Mouse (Mus musculus): ENCODE measurements around the gene Lgals9.
"Not testable (repeated sequence)": the region's sequence is repeated elsewhere in the genome, so short reads cannot be mapped to it uniquely, and the experiment has no call there.

The Lgals9 gene

GRCm38 (mm10) chr11:79008007-79008775 is 23.4 kb upstream of the Lgals9 start:
- no peak for DNase-seq (ENCODE audit: extremely low read depth, low read depth, low spot score)

- DNase-seq (ENCODE audit: extremely low read depth, low read depth, low spot score) = not testable (repeated sequence)
Measured at GRCm38 (mm10) chr11:79007356-79007755, 22.6 kb upstream of the Lgals9 start.

GRCm38 (mm10) chr11:79006417-79006816 is 21.7 kb upstream of the Lgals9 start:
- DNase-seq (ENCODE audit: extremely low read depth, low read depth, low spot score) = no peak

GRCm38 (mm10) chr11:79005578-79006394 is 21.0 kb upstream of the Lgals9 start:
- DNase-seq (ENCODE audit: extremely low read depth, low read depth, low spot score) = no peak

DNA sequence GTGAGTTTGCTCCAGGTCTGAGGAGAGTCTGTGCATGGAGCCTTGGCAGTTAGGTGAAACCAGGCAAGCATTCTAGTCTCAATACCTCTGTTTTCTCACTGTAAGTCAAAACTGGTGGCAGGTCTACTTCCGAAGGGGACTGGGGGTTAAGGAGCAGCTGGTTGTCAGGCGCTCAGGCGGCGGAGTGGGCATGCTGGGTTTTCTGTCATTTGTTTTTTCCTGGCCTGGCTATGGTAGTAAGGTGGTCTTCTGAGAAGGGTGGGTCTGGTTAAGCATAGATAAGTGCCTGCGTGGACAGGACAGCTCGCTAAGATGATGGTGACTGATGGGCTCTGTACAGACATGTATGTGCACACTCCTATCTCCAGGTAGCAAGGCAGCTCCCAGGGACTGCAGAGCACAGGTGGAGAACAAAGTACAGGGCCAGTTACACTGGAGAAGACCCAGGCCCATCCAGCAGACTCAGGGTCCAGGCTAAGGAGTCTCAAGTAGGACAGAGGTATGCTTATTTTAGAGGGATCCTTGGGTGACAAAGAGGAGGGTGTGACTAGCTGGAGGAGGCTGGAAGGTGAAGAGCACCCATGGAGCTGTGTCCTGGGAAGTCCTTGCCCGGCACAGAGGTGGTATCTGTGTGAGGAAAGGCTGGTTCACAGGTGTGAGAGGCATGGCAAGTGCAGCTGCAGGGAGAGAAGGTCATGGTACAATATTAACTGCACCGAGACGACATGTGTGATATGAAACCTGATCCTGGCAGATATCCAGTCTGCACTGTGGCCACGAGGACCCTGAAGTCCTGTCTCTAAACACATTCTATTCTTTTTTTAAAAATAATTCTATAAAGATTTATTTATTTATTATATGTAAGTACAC is 19.3 kb upstream of the Lgals9 start:
- DNase-seq (ENCODE audit: extremely low read depth, low read depth, low spot score) = no peak

GRCm38 (mm10) chr11:79003053-79003768 is 18.5 kb upstream of the Lgals9 start:
- no peak for DNase-seq (ENCODE audit: extremely low read depth, low read depth, low spot score)

DNA sequence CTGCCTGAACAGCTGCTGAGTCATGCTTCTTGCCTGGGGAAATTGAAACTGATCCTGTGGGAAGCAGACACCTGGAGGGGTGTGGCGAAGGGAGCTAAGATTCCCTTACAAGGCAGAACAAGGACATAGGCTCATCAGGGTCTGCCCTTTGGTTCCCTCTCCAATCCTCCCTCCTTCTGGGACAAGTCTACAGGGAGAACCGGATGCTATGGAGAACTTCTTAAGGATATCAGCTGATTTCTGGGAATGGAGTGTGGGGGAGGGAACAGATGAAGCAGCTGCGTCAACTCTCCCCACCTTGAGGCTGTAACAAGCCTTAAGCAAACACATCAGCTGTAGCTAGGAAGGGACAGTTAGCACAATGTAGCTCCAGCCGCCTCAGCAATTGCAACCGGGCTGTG is 17.8 kb upstream of the Lgals9 start:
- peak; percentile 31 for DNase-seq (ENCODE audit: extremely low read depth, low read depth, low spot score)

DNA sequence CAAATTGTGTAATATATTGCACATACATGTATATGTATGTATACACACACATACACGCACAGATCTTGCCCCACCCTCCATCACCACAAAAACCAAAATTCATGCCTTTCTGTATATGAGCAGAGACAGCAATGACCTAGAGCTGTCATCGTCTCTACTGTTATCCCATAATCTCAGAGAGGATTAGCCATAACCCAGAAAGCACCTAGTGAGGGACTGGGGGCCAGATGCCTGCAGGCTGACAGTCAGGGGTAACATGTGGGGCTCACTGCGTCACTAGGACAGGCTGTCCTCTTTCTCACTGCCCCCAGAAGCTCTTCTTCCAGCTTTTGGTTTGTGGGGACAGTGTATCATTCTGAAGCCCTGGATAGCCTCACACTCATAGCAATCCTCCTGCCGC is 17.1 kb upstream of the Lgals9 start:
- no peak for DNase-seq (ENCODE audit: extremely low read depth, low read depth, low spot score)

GRCm38 (mm10) chr11:78999118-78999517 is 14.4 kb upstream of the Lgals9 start:
- no peak for DNase-seq (ENCODE audit: extremely low read depth, low read depth, low spot score)

- DNase-seq (ENCODE audit: extremely low read depth, low read depth, low spot score) = not testable (repeated sequence)
Measured at GRCm38 (mm10) chr11:78990875-78991543, 6.3 kb upstream of the Lgals9 start.

GRCm38 (mm10) chr11:78990096-78990495 is 5.3 kb upstream of the Lgals9 start:
- no peak for DNase-seq (ENCODE audit: extremely low read depth, low read depth, low spot score)

DNA sequence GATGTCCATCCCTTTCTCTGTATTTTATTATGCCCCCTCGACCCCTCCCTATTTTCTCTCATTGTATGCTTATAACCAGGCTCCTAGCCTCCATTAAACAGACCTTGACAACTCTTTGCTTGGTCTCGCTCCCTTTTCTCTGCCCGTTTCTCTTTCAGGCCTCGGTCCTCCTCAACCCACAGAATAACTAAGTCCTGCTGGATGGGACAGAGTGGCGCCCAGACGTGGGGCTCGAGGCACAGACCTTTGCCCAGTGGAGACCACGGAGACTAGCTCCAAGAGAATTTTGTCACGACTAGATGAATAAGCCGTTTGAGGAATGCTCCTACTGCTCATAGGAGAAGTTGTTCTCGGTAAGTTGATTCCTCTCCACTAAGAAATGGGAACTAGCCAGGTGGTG is 4.5 kb upstream of the Lgals9 start:
- DNase-seq (ENCODE audit: extremely low read depth, low read depth, low spot score) = not testable (repeated sequence)

GRCm38 (mm10) chr11:78986311-78987002 is 1.7 kb upstream of the Lgals9 start:
- DNase-seq (ENCODE audit: extremely low read depth, low read depth, low spot score) = no peak

GRCm38 (mm10) chr11:78985505-78985904 is 759 bp upstream of the Lgals9 start:
- no peak for DNase-seq (ENCODE audit: extremely low read depth, low read depth, low spot score)

- no peak for DNase-seq (ENCODE audit: extremely low read depth, low read depth, low spot score)
Measured at GRCm38 (mm10) chr11:78983539-78983938, 1.2 kb downstream of the Lgals9 start.

- DNase-seq (ENCODE audit: extremely low read depth, low read depth, low spot score) = no peak
Measured at GRCm38 (mm10) chr11:78982513-78983291, 2.0 kb downstream of the Lgals9 start.

DNA sequence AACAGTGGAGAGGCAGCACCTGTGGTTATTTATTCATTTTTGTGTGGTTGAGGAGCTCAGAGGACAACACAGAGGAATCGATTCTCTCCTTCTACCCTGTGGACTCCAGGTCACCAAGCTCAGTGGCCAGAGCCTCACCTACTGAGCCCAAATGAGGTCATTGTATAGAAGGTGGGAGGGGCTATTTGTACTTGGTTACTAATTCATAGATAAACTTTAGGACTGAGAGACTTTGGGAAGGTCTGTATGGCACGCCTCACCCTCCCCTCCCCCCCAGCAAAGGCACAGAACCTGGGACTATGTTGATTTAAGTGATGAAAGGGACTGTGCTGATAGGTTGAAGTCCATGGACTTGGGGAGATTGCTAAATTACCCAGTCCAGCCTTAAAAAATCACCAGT is 2.7 kb downstream of the Lgals9 start:
- DNase-seq (ENCODE audit: extremely low read depth, low read depth, low spot score) = no peak

DNA sequence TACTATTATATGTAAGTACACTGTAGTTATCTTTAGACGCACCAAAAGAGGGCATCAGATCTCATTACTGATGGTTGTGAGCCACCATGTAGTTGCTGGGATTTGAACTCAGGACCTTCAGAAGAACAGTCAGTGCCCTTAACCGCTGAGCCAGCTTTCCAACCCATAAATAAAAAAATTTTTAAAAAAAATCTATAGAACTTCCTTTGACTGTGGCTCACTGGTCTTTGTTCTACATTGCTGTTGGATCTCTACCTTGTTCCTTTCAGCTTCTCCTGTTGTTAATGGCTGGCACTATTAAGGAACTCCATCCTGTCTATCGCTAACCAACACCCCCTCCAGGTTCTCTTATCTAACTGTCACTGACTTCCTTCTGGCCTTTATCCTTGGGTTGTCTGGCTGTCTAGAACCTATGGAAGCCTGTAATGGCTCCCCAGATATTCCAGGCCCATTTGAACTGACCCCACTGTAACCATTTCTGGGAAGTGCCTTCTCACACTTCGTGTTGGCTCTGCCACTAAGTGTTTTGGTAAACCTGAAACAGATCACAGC is 4.6 kb downstream of the Lgals9 start:
- DNase-seq (ENCODE audit: extremely low read depth, low read depth, low spot score) = no peak

All from fat pad, adult 2 months (tissue).